Mouse (Mus musculus) testis, postnatal 10 days (tissue): Measurements from ENCODE around the gene Tfeb.

ENCODE experiments used
- DNase-seq: peaks from one replicate; pipeline ENCODE4 v3.0.0; 2021; ENCODE audit warnings: low spot score

Tfeb gene

GRCm38 (mm10) chr17:47712889-47713571 lies 23.8 kb upstream of the Tfeb start:
- no peak for DNase-seq

- no peak for DNase-seq
These were observed 21.8 kb upstream of the Tfeb start for GRCm38 (mm10) chr17:47715037-47715436.

GRCm38 (mm10) chr17:47721183-47721582 lies 15.6 kb upstream of the Tfeb start:
- DNase-seq: no peak

- no peak for DNase-seq
These were observed 10.3 kb upstream of the Tfeb start, which contains the start of gene Pgc for GRCm38 (mm10) chr17:47726566-47726965. TSS of gene Pgc (plus strand) at chr17:47726842.

GRCm38 (mm10) chr17:47730633-47731575 lies 5.9 kb upstream of the Tfeb start:
- DNase-seq: peak; percentile 54

GRCm38 (mm10) chr17:47735553-47736100 lies 1.2 kb upstream of the Tfeb start:
- DNase-seq: no peak

- peak; percentile 92 for DNase-seq
These were observed 638 bp downstream of the Tfeb start for GRCm38 (mm10) chr17:47737271-47738065.

GRCm38 (mm10) chr17:47738066-47738878 lies 1.4 kb downstream of the Tfeb start:
- DNase-seq: peak; percentile 75

GRCm38 (mm10) chr17:47738879-47739798 lies 2.3 kb downstream of the Tfeb start:
- no peak for DNase-seq

- DNase-seq: no peak
These were observed 3.4 kb downstream of the Tfeb start for GRCm38 (mm10) chr17:47740186-47740585.

GRCm38 (mm10) chr17:47742991-47743734 lies 6.3 kb downstream of the Tfeb start:
- no peak for DNase-seq

- DNase-seq: no peak
These were observed 7.3 kb downstream of the Tfeb start for GRCm38 (mm10) chr17:47744086-47744485.

- peak; percentile 70 for DNase-seq
These were observed 8.0 kb downstream of the Tfeb start for GRCm38 (mm10) chr17:47744746-47745368.

- DNase-seq: peak; percentile 63
These were observed 12.1 kb downstream of the Tfeb start for GRCm38 (mm10) chr17:47748791-47749553.

GRCm38 (mm10) chr17:47749626-47750025 lies 12.8 kb downstream of the Tfeb start:
- DNase-seq: no peak

GRCm38 (mm10) chr17:47750101-47750500 lies 13.3 kb downstream of the Tfeb start:
- DNase-seq: no peak

GRCm38 (mm10) chr17:47751811-47752210 lies 15.0 kb downstream of the Tfeb start:
- no peak for DNase-seq
